Mouse (Mus musculus) midbrain, postnatal 0 days (tissue): ENCODE results near the gene Tff2. TPM values are rescaled to one million over a fixed set of nuclear protein-coding genes. Genes with fewer than 3 reads are reported as not detected.

Experiments
- ATAC-seq: fragments of 200-750 bp; cut with Nextera tagmentation; 2 replicates; pipeline ENCODE4 v1.8.0; 2017; ENCODE audit warnings: moderate number of reproducible peaks, mild to moderate bottlenecking, moderate TSS enrichment, moderate library complexity; ENCODE audit not compliant: low FRiP score
- DNase-seq: peaks from one replicate; pipeline ENCODE4 v3.0.0-alpha.2; 2015; ENCODE audit warnings: low spot score
- H3K27ac ChIP-seq: fragments of 300-500 bp; sonication (generic); 2 replicates; pipeline ENCODE4 v1.5.1; 2014; ENCODE audit warnings: low read depth, mild to moderate bottlenecking, low read length, mixed read lengths
- H3K27me3 ChIP-seq: fragments of 300-500 bp; sonication (generic); 2 replicates; pipeline ENCODE4 v1.6.1; 2014; ENCODE audit warnings: low read length, control low read depth, mixed read lengths; ENCODE audit not compliant: insufficient read depth
- H3K36me3 ChIP-seq: fragments of 300-500 bp; sonication (generic); 2 replicates; pipeline ENCODE4 v1.6.1; 2014; ENCODE audit warnings: low read length, control low read depth, mixed read lengths; ENCODE audit not compliant: insufficient read depth
- H3K4me1 ChIP-seq: fragments of 300-500 bp; sonication (generic); 2 replicates; pipeline ENCODE4 v1.6.1; 2014; ENCODE audit warnings: mild to moderate bottlenecking, control low read depth, antibody characterized with exemption, low read length, mixed read lengths; ENCODE audit not compliant: insufficient read depth
- H3K4me2 ChIP-seq: fragments of 300-500 bp; sonication (generic); 2 replicates; pipeline ENCODE4 v1.6.1; 2014; ENCODE audit warnings: low read depth, mild to moderate bottlenecking, low read length, mixed read lengths; ENCODE audit not compliant: poor library complexity, severe bottlenecking
- H3K4me3 ChIP-seq: fragments of 300-500 bp; sonication (generic); 2 replicates; pipeline ENCODE4 v1.5.1; 2014; ENCODE audit warnings: low read depth, mild to moderate bottlenecking, low read length, moderate library complexity
- H3K9ac ChIP-seq: fragments of 300-500 bp; sonication (generic); replicated peaks from 2 replicates; pipeline ENCODE4 v1.6.1; 2014; ENCODE audit warnings: mild to moderate bottlenecking, low read length, moderate library complexity, mixed read lengths; ENCODE audit not compliant: poor library complexity, severe bottlenecking
- H3K9me3 ChIP-seq: fragments of 300-500 bp; sonication (generic); 2 replicates; pipeline ENCODE4 v1.6.1; 2016; ENCODE audit warnings: low read length, control low read depth
- CTCF ChIP-seq: IDR thresholded peaks from 2 replicates; pipeline ENCODE4 v1.5.1; 2016; ENCODE audit warnings: antibody characterized with exemption, mild to moderate bottlenecking
- WGBS: fragments of 180-500 bp; shearing (Covaris S2); extraction: QIAGEN DNeasy Blood & Tissue Kit; methylation state at CpG from one replicate; pipeline ENCODE4 v1.1.7; 2014; 5-methylcytosine and 5-hydroxymethylcytosine counted together
- polyA plus RNA-seq: library from polyadenylated mRNA; unstranded; fragments of >200 nt; fragmentation: Nextera tagmentation; extraction: Ambion mirVana; gene quantifications from 2 replicates; pipeline ENCODE4 v1.2.1, GENCODE M21; 2015
- total RNA-seq: library from RNA; depleted of rRNA; stranded (reverse); fragments of >200 nt; gene quantifications from 2 replicates; pipeline ENCODE4 v1.2.3, GENCODE M21; 2014

Gene Tff2
- total and polyA plus RNA-seq, 2 experiments from 2014 or later = not detected

DNA sequence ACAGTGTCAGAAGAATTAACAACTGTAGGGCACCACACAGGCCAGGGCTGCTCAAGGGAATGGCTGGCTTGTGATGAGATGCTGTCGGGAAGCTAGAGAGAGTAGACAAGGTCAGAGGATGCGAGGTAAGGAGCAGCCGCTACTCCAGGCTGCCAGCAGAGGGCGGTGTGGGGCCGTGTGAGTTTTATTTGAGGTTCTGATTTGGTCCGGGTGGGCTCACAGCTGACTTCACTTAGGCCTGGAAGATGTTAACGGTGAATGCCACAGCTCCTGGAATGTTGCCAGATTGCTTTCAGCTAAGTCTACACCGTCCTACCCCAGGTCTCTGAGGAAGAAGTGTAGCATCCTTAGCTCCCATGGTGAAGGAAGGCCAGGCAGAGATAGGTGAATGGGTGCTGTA lies 22.1 kb downstream of the Tff2 start:
- H3K27ac ChIP-seq = no peak overlapping the region
- no peaks in the 10 kb centered on the region for H3K27me3 ChIP-seq
- H3K4me2 ChIP-seq = no peak overlapping the region
- no peak for ATAC-seq
- H3K9me3 ChIP-seq = no peaks in the 10 kb centered on the region
- H3K4me1 ChIP-seq = no peaks in the 10 kb centered on the region
- DNase-seq = peak; percentile 79
- 0 out of 2 replicates have a peak, but pooled peaks cover 4% of the 10 kb centered on the region for H3K36me3 ChIP-seq
- TF ChIP-seq CTCF = peak; percentile 86
- H3K4me3 ChIP-seq = no peak overlapping the region
- H3K9ac ChIP-seq = no peak overlapping the region
- 16% methylated on average over 8 of the region's 8 CpGs for WGBS

DNA sequence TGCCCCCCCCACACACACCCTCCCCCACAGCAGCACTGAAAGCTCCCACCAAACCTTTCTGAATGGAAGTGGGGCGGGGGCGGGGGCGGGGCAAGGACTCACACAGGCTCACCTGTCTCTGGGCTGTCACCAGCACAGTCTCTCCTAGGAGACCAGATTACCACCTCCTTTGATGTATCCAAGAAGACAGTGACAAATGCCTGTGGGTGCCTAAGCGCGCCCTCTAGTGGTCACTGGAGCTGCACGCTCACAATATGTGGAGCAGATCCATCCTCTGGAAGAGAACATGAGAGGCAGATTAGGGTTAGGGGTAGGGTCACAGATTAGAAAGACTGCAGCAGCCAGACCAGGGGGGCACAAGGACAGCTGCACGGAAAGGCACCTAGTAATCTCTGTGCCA lies 24.7 kb downstream of the Tff2 start:
- peaks cover 14% of the 10 kb centered on the region; the same call in 1 of the 2 replicates for H3K36me3 ChIP-seq
- no peaks in the 10 kb centered on the region for H3K4me1 ChIP-seq
- TF ChIP-seq CTCF = peak; percentile 93
- no peak overlapping the region for H3K4me2 ChIP-seq
- no peak overlapping the region for H3K9ac ChIP-seq
- DNase-seq (peak; percentile 77), ATAC-seq (no peak)
- H3K9me3 ChIP-seq = no peaks in the 10 kb centered on the region
- no peak overlapping the region for H3K4me3 ChIP-seq
- H3K27me3 ChIP-seq = no peaks in the 10 kb centered on the region
- H3K27ac ChIP-seq = no peak overlapping the region
- 11% methylated on average over 7 of the region's 7 CpGs for WGBS

- Histone ChIP-seq H3K27ac (no peak overlapping the region), H3K9ac (no peak overlapping the region), H3K27me3 (no peaks in the 10 kb centered on the region), H3K4me1 (no peaks in the 10 kb centered on the region), H3K4me3 (no peak overlapping the region), H3K4me2 (no peak overlapping the region), H3K9me3 (no peaks in the 10 kb centered on the region), H3K36me3 (peaks cover 26% of the 10 kb centered on the region)
- 85% methylated on average over 5 of the region's 5 CpGs for WGBS
- TF ChIP-seq CTCF = no peak
- no peak for ATAC-seq
- no peak for DNase-seq
These were observed 26.1 kb downstream of the Tff2 start for GRCm38 (mm10) chr17:31117946-31118345.

GRCm38 (mm10) chr17:31116063-31116462 lies 28.0 kb downstream of the Tff2 start:
- DNase-seq (no peak), ATAC-seq (no peak)
- Histone ChIP-seq H3K9ac (no peak overlapping the region), H3K27me3 (no peaks in the 10 kb centered on the region), H3K4me1 (no peaks in the 10 kb centered on the region), H3K27ac (no peak overlapping the region), H3K4me3 (no peak overlapping the region), H3K36me3 (peaks cover 44% of the 10 kb centered on the region), H3K9me3 (no peaks in the 10 kb centered on the region), H3K4me2 (no peak overlapping the region)
- no peak for TF ChIP-seq CTCF
- WGBS = 69% methylated on average over 6 of the region's 6 CpGs

DNA sequence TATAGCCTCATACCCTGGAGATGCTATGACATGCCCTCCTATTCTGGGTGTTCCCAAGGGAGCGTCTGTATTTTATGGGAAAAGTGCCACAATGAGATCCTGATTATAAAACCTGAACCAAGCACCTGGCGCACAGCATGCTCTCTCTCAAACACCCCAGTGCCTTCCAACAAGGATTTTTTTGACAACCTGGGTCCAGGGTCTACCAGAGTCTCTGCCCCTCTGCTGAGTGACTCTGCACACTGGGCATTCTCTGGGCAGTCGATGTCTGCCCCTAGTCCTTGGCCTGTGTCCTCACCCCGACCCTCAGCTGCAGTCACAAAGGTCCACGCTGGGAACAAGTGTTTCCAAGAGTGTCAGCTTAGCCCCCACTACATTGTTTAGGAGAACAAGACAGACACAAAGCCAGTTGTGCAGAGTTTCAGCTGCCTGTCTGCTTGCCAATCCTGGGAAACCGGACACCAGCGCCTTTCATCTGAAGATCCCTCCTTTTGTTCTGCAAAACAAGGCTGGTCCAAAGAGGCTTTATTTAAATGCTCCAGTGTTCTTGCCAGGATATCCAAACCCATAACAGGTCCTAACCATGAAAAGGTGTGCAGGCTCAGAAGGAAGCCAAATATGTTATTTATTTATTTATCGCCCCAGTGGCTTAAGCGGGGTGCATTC lies 30.8 kb downstream of the Tff2 start:
- Histone ChIP-seq H3K9me3 (no peaks in the 10 kb centered on the region), H3K27ac (no peak overlapping the region), H3K4me2 (no peak overlapping the region), H3K4me1 (no peaks in the 10 kb centered on the region), H3K36me3 (peaks cover 64% of the 10 kb centered on the region), H3K27me3 (no peaks in the 10 kb centered on the region), H3K4me3 (no peak overlapping the region), H3K9ac (no peak overlapping the region)
- no peak for TF ChIP-seq CTCF
- ATAC-seq = no peak
- DNase-seq = no peak
- WGBS = 21% methylated on average over 9 of the region's 9 CpGs

- no peak overlapping the region for H3K4me2 ChIP-seq
- H3K4me3 ChIP-seq = no peak overlapping the region
- H3K9me3 ChIP-seq = no peaks in the 10 kb centered on the region
- no peak overlapping the region for H3K9ac ChIP-seq
- ATAC-seq (no peak), DNase-seq (no peak)
- no peaks in the 10 kb centered on the region for H3K4me1 ChIP-seq
- 91% methylated on average over 15 of the region's 15 CpGs for whole genome bisulfite sequencing
- peaks cover 79% of the 10 kb centered on the region for H3K36me3 ChIP-seq
- TF ChIP-seq CTCF = no peak
- no peaks in the 10 kb centered on the region for H3K27me3 ChIP-seq
- no peak overlapping the region for H3K27ac ChIP-seq
These were observed 35.7 kb downstream of the Tff2 start for GRCm38 (mm10) chr17:31108388-31108787.
